Mouse (Mus musculus) bone marrow, adult 2 months (tissue): Measurements from ENCODE around the gene Spock3.

Experiments
- CTCF ChIP-seq: fragments of 200-500 bp; IDR thresholded peaks from 2 replicates; pipeline ENCODE4 v1.5.1; 2011; ENCODE audit warnings: low read length, control low read depth; ENCODE audit not compliant: control insufficient read depth, insufficient read depth
- POLR2A ChIP-seq: fragments of 200-500 bp; IDR thresholded peaks from 2 replicates; pipeline ENCODE4 v1.6.1; 2011; ENCODE audit warnings: low read depth, mild to moderate bottlenecking, control low read depth, low read length, borderline replicate concordance; ENCODE audit not compliant: control insufficient read depth

- no peak for TF ChIP-seq POLR2A
- TF ChIP-seq CTCF: no peak
Observed at GRCm38 (mm10) chr8:63258812-63259385, 308.1 kb downstream of the Spock3 start.
